Mouse (Mus musculus): ENCODE data around the gene Aff4.

DNA sequence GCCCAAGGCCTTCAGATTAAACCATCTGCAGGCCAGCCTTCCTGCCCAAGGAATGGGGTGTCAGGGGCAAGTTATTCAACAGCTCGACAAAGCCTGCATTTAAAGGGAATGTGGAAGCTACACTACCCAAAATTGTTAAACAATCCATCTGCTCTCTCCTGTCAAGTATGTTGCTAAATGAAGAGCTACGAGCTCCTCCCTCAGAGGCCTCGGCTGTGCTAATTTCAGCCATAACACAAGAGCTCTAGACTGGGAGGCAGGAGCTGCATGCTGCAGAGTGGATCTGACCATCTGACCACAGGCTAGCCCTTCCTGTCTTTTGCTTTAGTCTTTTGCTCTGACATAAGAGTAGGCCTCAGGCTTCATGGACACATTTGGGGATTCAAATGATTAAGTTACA lies 74.6 kb downstream of the Aff4 start:
- no peak for TF ChIP-seq CTCF (IDR thresholded peaks at IDR 0.05; ENCODE audit: borderline replicate concordance, control insufficient read depth, extremely low read depth, insufficient read depth, low read length, poor library complexity)
- no peak for TF ChIP-seq POLR2A (IDR thresholded peaks at IDR 0.05; ENCODE audit: control insufficient read depth, extremely low read depth, insufficient read depth, low read length, poor library complexity)

All from thymus, adult 2 months (tissue).